Mouse (Mus musculus): ENCODE results near the gene Dgcr8. TPM values are rescaled to one million over a fixed set of nuclear protein-coding genes. Genes with fewer than 3 reads are reported as not detected.

Dgcr8 gene
- polyA plus RNA-seq, 1 experiment from 2014 or later, result 40.0 TPM

- 0% methylated on average over 21 of the region's 31 CpGs for WGBS
- H3K4me1 ChIP-seq, result peaks cover 29% of the 10 kb centered on the region
- peak overlapping the region; percentile 96 for H3K4me3 ChIP-seq
- no peaks in the 10 kb centered on the region for H3K27me3 ChIP-seq
- H3K27ac ChIP-seq, result peak overlapping the region; percentile 89
- peak overlapping the region; percentile 96 for H3K4me2 ChIP-seq (replicated peaks)
- peak; percentile 87 for ATAC-seq (ENCODE audit: low FRiP score, low read depth)
- peak overlapping the region; percentile 99 for H3K9ac ChIP-seq
- peaks cover 20% of the 10 kb centered on the region for H3K36me3 ChIP-seq
- no peaks in the 10 kb centered on the region for H3K9me3 ChIP-seq
Measured at GRCm38 (mm10) chr16:18288581-18289061, 425 bp downstream of the Dgcr8 start.

- Histone ChIP-seq H3K27me3 (no peaks in the 10 kb centered on the region), H3K27ac (peak overlapping the region; percentile 89; the same call in 1 of the 2 replicates), H3K4me1 (peaks cover 29% of the 10 kb centered on the region)
Measured at GRCm38 (mm10) chr16:18288166-18288565, 880 bp downstream of the Dgcr8 start.

GRCm38 (mm10) chr16:18275166-18275565 is 13.9 kb downstream of the Dgcr8 start:
- Histone ChIP-seq H3K9ac (no peak overlapping the region), H3K4me2 (replicated peaks) (no peak overlapping the region), H3K27me3 (no peaks in the 10 kb centered on the region), H3K9me3 (no peaks in the 10 kb centered on the region), H3K4me3 (no peak overlapping the region), H3K36me3 (peaks cover 93% of the 10 kb centered on the region), H3K4me1 (no peaks in the 10 kb centered on the region), H3K27ac (no peak overlapping the region)
- no peak for ATAC-seq (ENCODE audit: low FRiP score, low read depth)
- 80% methylated on average over 2 of the region's 2 CpGs for WGBS

More at GRCm38 (mm10) chr16:18288166-18288565, 880 bp downstream of the Dgcr8 start:
- H3K4me3 ChIP-seq, result peak overlapping the region; percentile 96
- H3K9me3 ChIP-seq, result no peaks in the 10 kb centered on the region
- H3K9ac ChIP-seq, result peak overlapping the region; percentile 99
- peaks cover 24% of the 10 kb centered on the region for H3K36me3 ChIP-seq
- WGBS, result 3% methylated on average over 4 of the region's 4 CpGs
- peak overlapping the region; percentile 96 for H3K4me2 ChIP-seq (replicated peaks)
- no peak for ATAC-seq (ENCODE audit: low FRiP score, low read depth)

DNA sequence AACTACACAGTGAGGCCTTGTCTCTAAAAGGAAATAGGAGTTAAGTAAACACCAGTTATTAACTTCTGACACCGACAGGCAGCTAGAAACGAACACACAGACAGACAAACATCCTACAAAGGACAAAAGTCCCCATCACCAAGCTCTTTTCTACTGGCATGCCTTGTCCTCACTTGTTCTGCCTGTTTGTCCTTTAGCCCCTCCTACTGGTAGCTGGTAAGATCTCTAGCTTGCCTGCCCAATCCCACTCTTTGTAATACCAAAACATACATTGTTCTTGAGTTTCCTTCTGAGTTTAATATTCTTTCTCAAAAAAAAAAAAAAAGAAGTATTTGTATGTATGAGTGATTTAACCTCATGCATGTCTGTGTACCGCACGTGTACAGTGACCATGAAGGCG is 20.9 kb downstream of the Dgcr8 start:
- Histone ChIP-seq H3K36me3 (peaks cover 93% of the 10 kb centered on the region), H3K27me3 (no peaks in the 10 kb centered on the region), H3K4me2 (replicated peaks) (no peak overlapping the region), H3K9ac (no peak overlapping the region), H3K9me3 (no peaks in the 10 kb centered on the region), H3K4me1 (no peaks in the 10 kb centered on the region), H3K27ac (no peak overlapping the region), H3K4me3 (no peak overlapping the region)
- 94% methylated on average over 5 of the region's 5 CpGs for WGBS
- ATAC-seq (ENCODE audit: low FRiP score, low read depth), result no peak

GRCm38 (mm10) chr16:18265024-18265423 is 24.0 kb downstream of the Dgcr8 start:
- Histone ChIP-seq H3K4me3 (no peak overlapping the region), H3K4me2 (replicated peaks) (no peak overlapping the region), H3K27me3 (no peaks in the 10 kb centered on the region), H3K9ac (no peak overlapping the region), H3K9me3 (no peaks in the 10 kb centered on the region), H3K36me3 (peaks cover 89% of the 10 kb centered on the region), H3K27ac (no peak overlapping the region), H3K4me1 (no peaks in the 10 kb centered on the region)
- 83% methylated on average over 2 of the region's 2 CpGs for WGBS
- ATAC-seq (ENCODE audit: low FRiP score, low read depth), result no peak

- Histone ChIP-seq H3K27ac (no peak within 1 kb of the TSS), H3K9ac (no peak within 1 kb of the TSS), H3K36me3 (peaks cover 94% of the 10 kb centered on the region), H3K4me3 (no peak within 1 kb of the TSS), H3K4me2 (replicated peaks) (no peak within 1 kb of the TSS), H3K4me1 (no peaks in the 10 kb centered on the region), H3K27me3 (no peaks in the 10 kb centered on the region), H3K9me3 (no peaks in the 10 kb centered on the region)
- 90% methylated on average over 2 of the region's 2 CpGs for WGBS
- ATAC-seq (ENCODE audit: low FRiP score, low read depth), result no peak
Measured at GRCm38 (mm10) chr16:18258221-18258620, 30.8 kb downstream of the Dgcr8 start, which contains the start of gene Gm49776. TSS of gene Gm49776 (minus strand) at chr16:18258321.

DNA sequence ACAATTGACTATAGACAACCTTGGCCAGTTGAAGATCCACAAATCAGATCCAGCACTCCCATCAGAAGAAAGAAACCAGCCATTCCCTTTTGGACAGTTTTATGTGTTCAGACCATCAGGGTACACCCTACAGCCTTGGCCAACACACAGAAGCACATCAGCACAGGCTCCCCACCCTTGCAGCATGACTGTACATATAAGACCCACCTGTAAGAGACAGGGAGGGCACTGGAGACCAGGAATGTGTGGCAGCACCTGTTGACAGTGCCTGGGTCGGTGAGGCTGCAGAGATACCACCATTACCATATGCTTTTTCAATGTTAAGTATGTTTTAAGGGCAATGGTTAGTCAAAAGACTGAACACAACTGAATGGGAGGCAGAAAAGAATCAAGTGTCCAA is 35.2 kb downstream of the Dgcr8 start:
- Histone ChIP-seq H3K4me1 (peaks cover 24% of the 10 kb centered on the region), H3K9me3 (no peaks in the 10 kb centered on the region), H3K4me2 (replicated peaks) (no peak overlapping the region), H3K4me3 (no peak overlapping the region), H3K27ac (no peak overlapping the region), H3K9ac (no peak overlapping the region), H3K36me3 (peaks cover 80% of the 10 kb centered on the region), H3K27me3 (no peaks in the 10 kb centered on the region)
- 88% methylated on average over 1 of the region's 1 CpGs for WGBS
- ATAC-seq (ENCODE audit: low FRiP score, low read depth), result no peak

DNA sequence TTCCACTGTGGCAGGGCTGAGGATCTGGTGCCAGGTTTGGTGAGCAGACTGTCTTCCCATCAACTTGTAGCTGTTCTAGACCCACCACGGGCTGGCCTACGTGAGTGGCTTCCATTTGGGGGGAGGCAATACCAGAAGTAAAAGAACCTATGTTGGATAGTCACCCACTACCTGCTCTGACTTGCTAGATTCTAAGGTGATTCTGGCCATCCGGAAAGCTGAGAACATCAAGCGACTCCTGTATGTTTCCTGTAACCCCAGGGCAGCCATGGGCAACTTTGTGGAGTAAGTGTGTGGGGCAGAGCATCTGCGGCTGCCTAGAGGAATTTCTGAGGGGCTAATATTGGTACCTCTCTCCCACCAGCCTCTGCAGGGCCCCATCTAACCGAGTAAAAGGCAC is 36.3 kb downstream of the Dgcr8 start:
- H3K9ac ChIP-seq, result no peak overlapping the region

GRCm38 (mm10) chr16:18250828-18251790 is 37.9 kb downstream of the Dgcr8 start:
- Histone ChIP-seq H3K4me1 (peaks cover 38% of the 10 kb centered on the region), H3K27me3 (no peaks in the 10 kb centered on the region), H3K27ac (peak overlapping the region; percentile 28; the same call in 1 of the 2 replicates), H3K36me3 (peaks cover 62% of the 10 kb centered on the region), H3K9me3 (no peaks in the 10 kb centered on the region), H3K9ac (peak overlapping the region; percentile 94), H3K4me3 (peak overlapping the region; percentile 94), H3K4me2 (replicated peaks) (peak overlapping the region; percentile 96)
- 64% methylated on average over 10 of the region's 10 CpGs for WGBS
- no peak for ATAC-seq (ENCODE audit: low FRiP score, low read depth)

More for the DNA sequence above, 36.3 kb downstream of the Dgcr8 start:
- ATAC-seq (ENCODE audit: low FRiP score, low read depth), result no peak
- no peak overlapping the region for H3K4me2 ChIP-seq (replicated peaks)
- H3K27me3 ChIP-seq, result no peaks in the 10 kb centered on the region
- H3K4me1 ChIP-seq, result peaks cover 24% of the 10 kb centered on the region
- H3K36me3 ChIP-seq, result peaks cover 69% of the 10 kb centered on the region
- no peak overlapping the region for H3K27ac ChIP-seq
- no peaks in the 10 kb centered on the region for H3K9me3 ChIP-seq
- H3K4me3 ChIP-seq, result no peak overlapping the region
- WGBS, result 78% methylated on average over 6 of the region's 6 CpGs

DNA sequence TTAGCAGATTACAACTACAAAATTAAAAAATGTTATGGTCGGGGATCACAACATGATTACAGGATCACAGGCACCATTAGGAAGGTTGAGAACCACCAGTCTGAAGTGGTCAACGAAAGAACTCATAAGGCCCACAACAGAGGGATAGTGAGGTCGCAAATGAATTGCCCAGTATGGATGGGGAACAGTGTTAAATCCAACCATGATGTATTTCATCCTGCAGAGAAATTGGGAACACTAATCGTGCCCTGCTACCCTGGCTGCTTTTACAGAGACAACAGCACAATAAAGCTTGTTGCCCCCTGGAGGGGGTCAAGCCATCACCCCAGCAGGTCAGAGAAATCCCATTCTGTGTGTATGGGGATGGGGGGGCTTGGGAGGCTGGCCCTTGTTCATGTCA is 38.8 kb downstream of the Dgcr8 start:
- H3K9me3 ChIP-seq, result no peaks in the 10 kb centered on the region
- H3K4me2 ChIP-seq (replicated peaks), result peak overlapping the region; percentile 96
- ATAC-seq (ENCODE audit: low FRiP score, low read depth), result no peak
- 0 out of 2 replicates have a peak overlapping the region, but pooled peaks have one; percentile 28 for H3K27ac ChIP-seq
- H3K4me3 ChIP-seq, result peak overlapping the region; percentile 94
- no peaks in the 10 kb centered on the region for H3K27me3 ChIP-seq
- 65% methylated on average over 4 of the region's 4 CpGs for WGBS
- peaks cover 43% of the 10 kb centered on the region for H3K4me1 ChIP-seq
- peak overlapping the region; percentile 94 for H3K9ac ChIP-seq
- H3K36me3 ChIP-seq, result peaks cover 63% of the 10 kb centered on the region

DNA sequence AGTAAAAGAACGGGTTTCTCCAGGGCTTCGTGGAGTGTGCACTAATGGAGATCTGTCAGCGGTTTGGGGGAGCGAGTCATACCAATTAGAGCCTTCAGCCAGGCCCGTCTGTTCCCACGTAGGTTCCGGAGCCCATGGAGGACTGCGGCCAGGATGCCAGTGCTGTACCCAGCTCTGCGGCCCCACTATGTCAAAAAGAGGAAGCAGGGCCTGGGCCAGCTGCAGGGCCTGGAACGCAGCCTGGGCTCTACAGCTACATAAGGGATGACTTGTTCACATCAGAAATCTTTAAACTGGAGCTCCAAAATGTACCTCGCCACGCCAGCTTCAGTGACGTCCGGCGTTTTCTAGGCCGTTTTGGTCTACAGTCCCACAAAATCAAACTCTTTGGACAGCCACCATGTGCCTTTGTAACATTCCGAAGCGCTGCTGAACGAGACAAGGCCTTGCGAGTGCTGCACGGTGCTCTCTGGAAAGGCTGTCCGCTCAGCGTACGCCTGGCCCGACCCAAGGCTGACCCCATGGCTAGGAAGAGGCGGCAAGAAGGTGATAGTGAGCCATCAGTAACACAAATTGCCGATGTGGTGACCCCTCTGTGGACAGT is 39.6 kb downstream of the Dgcr8 start:
- 7% methylated on average over 27 of the region's 27 CpGs for WGBS
- Histone ChIP-seq H3K36me3 (peaks cover 63% of the 10 kb centered on the region), H3K4me1 (peaks cover 43% of the 10 kb centered on the region), H3K9me3 (no peaks in the 10 kb centered on the region), H3K9ac (peak overlapping the region; percentile 94), H3K4me2 (replicated peaks) (peak overlapping the region; percentile 96), H3K27ac (peak overlapping the region; percentile 95), H3K27me3 (no peaks in the 10 kb centered on the region), H3K4me3 (peak overlapping the region; percentile 94)
- ATAC-seq (ENCODE audit: low FRiP score, low read depth), result peak; percentile 2; the same call in 1 of the 2 replicates
